Mouse (Mus musculus) hindbrain, embryonic 11.5 days (tissue): Measurements from ENCODE around the gene Dkk1. TPM values are rescaled to one million over a fixed set of nuclear protein-coding genes. Genes with fewer than 3 reads are reported as not detected.

Experiments used
- ATAC-seq: fragments of 200-750 bp; cut with Nextera tagmentation; 2 replicates; pipeline ENCODE4 v1.8.0; 2017; ENCODE audit warnings: mild to moderate bottlenecking, moderate TSS enrichment, moderate library complexity; ENCODE audit not compliant: low FRiP score
- DNase-seq: peaks from one replicate; pipeline ENCODE4 v3.0.0-alpha.2; 2015; ENCODE audit warnings: low spot score
- H3K27ac ChIP-seq: fragments of 300-500 bp; sonication (generic); 2 replicates; pipeline ENCODE4 v1.5.1; 2014; ENCODE audit warnings: mild to moderate bottlenecking, low read depth, low read length
- H3K27me3 ChIP-seq: fragments of 300-500 bp; sonication (generic); 2 replicates; pipeline ENCODE4 v1.6.1; 2014; ENCODE audit warnings: mild to moderate bottlenecking, low read length, moderate library complexity, mixed read lengths; ENCODE audit not compliant: control insufficient read depth, insufficient read depth
- H3K36me3 ChIP-seq: fragments of 300-500 bp; sonication (generic); 2 replicates; pipeline ENCODE4 v1.6.1; 2014; ENCODE audit warnings: mild to moderate bottlenecking, low read length, moderate library complexity, mixed read lengths; ENCODE audit not compliant: control insufficient read depth, insufficient read depth
- H3K4me1 ChIP-seq: fragments of 300-500 bp; sonication (generic); replicated peaks from 2 replicates; pipeline ENCODE4 v1.6.1; 2014; ENCODE audit warnings: low read length, mixed read lengths; ENCODE audit not compliant: control insufficient read depth, insufficient read depth
- H3K4me2 ChIP-seq: fragments of 300-500 bp; sonication (generic); replicated peaks from 2 replicates; pipeline ENCODE4 v1.6.1; 2014; ENCODE audit warnings: mild to moderate bottlenecking, low read depth, low read length
- H3K4me3 ChIP-seq: fragments of 300-500 bp; sonication (generic); 2 replicates; pipeline ENCODE4 v1.5.1; 2014; ENCODE audit warnings: low read depth, low read length
- H3K9ac ChIP-seq: fragments of 300-500 bp; sonication (generic); 2 replicates; pipeline ENCODE4 v1.6.1; 2014; ENCODE audit warnings: low read depth, low read length
- H3K9me3 ChIP-seq: fragments of 300-500 bp; sonication (generic); 2 replicates; pipeline ENCODE4 v1.6.1; 2016; ENCODE audit warnings: low read length; ENCODE audit not compliant: control insufficient read depth
- WGBS: fragments of 180-500 bp; shearing (Covaris S2); extraction: QIAGEN DNeasy Blood & Tissue Kit; methylation state at CpG from one replicate; pipeline ENCODE4 v1.1.7; 2014; 5-methylcytosine and 5-hydroxymethylcytosine counted together
- polyA plus RNA-seq: library from polyadenylated mRNA; unstranded; fragments of >200 nt; fragmentation: Nextera tagmentation; extraction: Ambion mirVana; gene quantifications from 2 replicates; pipeline ENCODE4 v1.2.1, GENCODE M21; 2014

Gene Dkk1
- 3.6 and 3.9 TPM in 2 replicates for polyA plus RNA-seq

DNA sequence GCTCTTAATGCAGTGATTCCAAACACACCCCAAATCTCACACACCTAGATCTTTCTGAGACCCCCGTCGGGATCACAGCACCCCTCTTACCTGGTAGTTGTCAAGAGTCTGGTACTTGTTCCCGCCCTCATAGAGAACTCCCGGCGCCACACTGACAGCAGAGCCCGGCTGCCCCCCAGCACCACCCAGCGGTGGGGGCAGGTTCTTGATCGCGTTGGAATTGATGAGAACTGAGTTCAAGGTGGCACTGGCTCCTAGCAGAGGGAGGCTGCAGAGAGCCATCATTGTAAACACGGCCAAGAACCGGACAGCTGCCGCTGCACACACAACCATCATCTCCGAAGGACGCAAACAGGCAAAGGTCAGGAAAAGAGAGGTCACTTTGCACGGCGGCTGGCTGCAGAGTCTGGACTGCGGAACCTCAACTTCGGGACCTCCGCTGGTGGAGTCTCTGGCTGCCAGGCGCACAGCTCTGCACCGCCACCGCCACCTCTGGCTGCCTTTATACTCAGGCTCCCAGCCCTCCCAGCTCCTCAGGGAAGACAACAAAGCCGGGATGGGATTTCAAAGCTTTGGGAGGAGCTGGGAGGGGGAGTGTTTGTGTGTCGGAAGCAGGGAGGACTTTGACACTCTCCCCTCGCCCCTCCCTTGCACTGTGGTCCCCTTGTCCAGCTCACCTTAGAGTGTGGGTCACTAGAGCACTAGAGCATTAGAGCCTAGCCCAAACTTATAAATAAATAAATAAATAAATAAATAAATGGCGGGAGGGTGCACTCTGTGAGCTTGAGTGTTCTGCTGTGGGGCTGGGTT, at the start of gene Dkk1:
Gene Dkk1, minus strand, starts transcription at position 622 of the 810 bp plus-strand sequence.
- peak within 1 kb of the TSS; percentile 28; the same call in 1 of the 2 replicates for H3K9ac ChIP-seq
- no peaks in the 10 kb centered on the region for H3K36me3 ChIP-seq
- peak within 1 kb of the TSS; percentile 68 for H3K4me2 ChIP-seq
- WGBS: under 1% methylated on average over 26 of the region's 26 CpGs
- peaks cover 37% of the 10 kb centered on the region for H3K27me3 ChIP-seq
- H3K9me3 ChIP-seq: no peaks in the 10 kb centered on the region
- H3K4me1 ChIP-seq: peaks cover 5% of the 10 kb centered on the region
- H3K4me3 ChIP-seq: peak within 1 kb of the TSS; percentile 35
- peak; percentile 78 for DNase-seq
- ATAC-seq: peak; percentile 79
- H3K27ac ChIP-seq: no peak within 1 kb of the TSS

- Histone ChIP-seq H3K4me1 (no peaks in the 10 kb centered on the region), H3K27ac (no peak overlapping the region), H3K36me3 (no peaks in the 10 kb centered on the region), H3K4me3 (no peak overlapping the region), H3K9ac (no peak overlapping the region), H3K9me3 (no peaks in the 10 kb centered on the region), H3K27me3 (no peaks in the 10 kb centered on the region), H3K4me2 (no peak overlapping the region)
- WGBS: 83% methylated on average over 3 of the region's 3 CpGs
- DNase-seq (no peak), ATAC-seq (no peak)
Measured at GRCm38 (mm10) chr19:30586366-30586765, 36.9 kb upstream of the Dkk1 start.

- Histone ChIP-seq H3K4me2 (no peak overlapping the region), H3K27me3 (no peaks in the 10 kb centered on the region), H3K36me3 (no peaks in the 10 kb centered on the region), H3K4me3 (no peak overlapping the region), H3K9me3 (no peaks in the 10 kb centered on the region), H3K27ac (no peak overlapping the region), H3K4me1 (no peaks in the 10 kb centered on the region), H3K9ac (no peak overlapping the region)
- ATAC-seq: no peak
- 57% methylated on average over 6 of the region's 6 CpGs for whole genome bisulfite sequencing
- no peak for DNase-seq
Measured at GRCm38 (mm10) chr19:30564516-30564915, 15.1 kb upstream of the Dkk1 start.

GRCm38 (mm10) chr19:30563876-30564275, 14.4 kb upstream of the Dkk1 start:
- WGBS: 89% methylated on average over 3 of the region's 3 CpGs
- H3K27ac ChIP-seq: no peak overlapping the region
- H3K9ac ChIP-seq: no peak overlapping the region
- no peaks in the 10 kb centered on the region for H3K4me1 ChIP-seq
- H3K4me2 ChIP-seq: no peak overlapping the region
- no peaks in the 10 kb centered on the region for H3K36me3 ChIP-seq
- DNase-seq: no peak
- no peak for ATAC-seq
- no peaks in the 10 kb centered on the region for H3K9me3 ChIP-seq
- no peaks in the 10 kb centered on the region for H3K27me3 ChIP-seq
- H3K4me3 ChIP-seq: no peak overlapping the region

DNA sequence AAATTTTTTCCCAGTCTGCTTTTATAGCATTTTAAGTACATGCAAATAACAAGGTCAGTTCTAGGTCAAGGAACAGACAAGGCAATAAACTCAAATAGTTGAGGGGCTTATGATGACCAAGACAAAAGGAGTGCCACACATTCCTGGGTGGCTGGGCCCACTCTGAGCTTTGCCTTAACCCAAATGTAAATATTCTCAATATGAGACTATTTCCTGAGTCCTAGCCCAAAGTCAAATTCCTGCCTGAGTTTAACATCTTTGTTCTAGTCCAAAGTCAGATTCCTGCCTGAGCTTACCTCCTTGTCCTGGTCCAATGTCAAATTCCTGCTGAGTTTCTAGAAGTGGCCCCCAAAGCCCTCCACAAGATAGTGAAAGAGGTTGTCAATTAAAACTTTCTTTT, 8.6 kb upstream of the Dkk1 start:
- Histone ChIP-seq H3K4me2 (no peak overlapping the region), H3K4me1 (0 out of 2 replicates have a peak, but pooled peaks cover 3% of the 10 kb centered on the region), H3K27me3 (0 out of 2 replicates have a peak, but pooled peaks cover 2% of the 10 kb centered on the region), H3K27ac (no peak overlapping the region), H3K4me3 (no peak overlapping the region), H3K9ac (no peak overlapping the region), H3K36me3 (no peaks in the 10 kb centered on the region), H3K9me3 (no peaks in the 10 kb centered on the region)
- no peak for DNase-seq
- ATAC-seq: no peak

DNA sequence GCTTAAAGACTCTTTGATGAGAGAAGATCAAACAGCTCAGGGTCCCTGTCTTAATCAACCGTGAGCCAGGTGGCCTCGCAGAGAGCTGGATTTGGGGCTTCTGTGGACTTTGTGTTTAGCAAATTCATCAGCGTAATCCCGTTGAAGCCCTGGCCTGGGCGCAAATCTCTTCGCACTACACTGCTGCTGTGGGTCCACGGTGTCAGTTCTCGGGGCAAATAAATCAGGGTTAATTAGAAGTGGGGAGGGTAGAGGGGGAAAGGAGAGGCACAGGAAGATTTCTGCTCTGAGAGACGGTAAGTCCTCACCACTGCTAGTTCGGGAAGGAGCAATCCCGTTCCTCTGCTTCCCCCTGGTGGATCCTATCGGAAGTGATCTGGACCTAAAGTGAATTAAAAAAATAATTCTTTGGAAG, 5.0 kb upstream of the Dkk1 start:
- H3K4me3 ChIP-seq: no peak overlapping the region
- DNase-seq (peak; percentile 87), ATAC-seq (peak; percentile 73)
- H3K4me2 ChIP-seq: peak overlapping the region; percentile 42
- H3K27ac ChIP-seq: no peak overlapping the region
- H3K36me3 ChIP-seq: no peaks in the 10 kb centered on the region
- H3K9me3 ChIP-seq: no peaks in the 10 kb centered on the region
- H3K4me1 ChIP-seq: 0 out of 2 replicates have a peak, but pooled peaks cover 3% of the 10 kb centered on the region
- no peak overlapping the region for H3K9ac ChIP-seq
- 1% methylated on average over 12 of the region's 12 CpGs for WGBS
- peaks cover 10% of the 10 kb centered on the region for H3K27me3 ChIP-seq

- H3K4me1 ChIP-seq: peaks cover 5% of the 10 kb centered on the region; the same call in 1 of the 2 replicates
- H3K4me3 ChIP-seq: no peak overlapping the region
- ATAC-seq (no peak), DNase-seq (peak; percentile 36)
- H3K9ac ChIP-seq: no peak overlapping the region
- H3K27me3 ChIP-seq: peaks cover 16% of the 10 kb centered on the region
- WGBS: 7% methylated on average over 4 of the region's 4 CpGs
- H3K36me3 ChIP-seq: no peaks in the 10 kb centered on the region
- H3K9me3 ChIP-seq: no peaks in the 10 kb centered on the region
- no peak overlapping the region for H3K4me2 ChIP-seq
- H3K27ac ChIP-seq: no peak overlapping the region
Measured at GRCm38 (mm10) chr19:30553740-30554139, 4.3 kb upstream of the Dkk1 start.

DNA sequence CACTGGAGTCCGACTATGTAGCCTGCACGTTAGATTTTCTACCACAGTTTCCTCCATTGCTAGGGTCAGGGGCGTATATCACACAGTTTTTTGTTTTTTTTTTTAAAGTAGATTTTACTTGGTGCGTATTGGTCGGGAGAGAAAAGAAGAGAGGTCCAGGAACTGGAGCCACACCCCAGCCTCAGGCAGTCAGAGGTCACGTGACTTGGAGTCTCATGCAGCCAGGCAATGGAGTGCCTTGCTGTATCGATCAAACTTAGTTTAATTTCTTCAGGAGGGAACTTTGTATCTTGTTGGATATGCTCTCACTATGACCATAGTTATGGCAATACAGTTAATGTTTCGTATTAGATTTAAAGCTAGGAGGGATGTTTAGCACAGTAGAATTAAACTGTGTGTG, 2.8 kb upstream of the Dkk1 start:
- Histone ChIP-seq H3K9ac (no peak overlapping the region), H3K27me3 (peaks cover 29% of the 10 kb centered on the region), H3K4me1 (peaks cover 5% of the 10 kb centered on the region), H3K4me2 (no peak overlapping the region), H3K4me3 (no peak overlapping the region), H3K36me3 (no peaks in the 10 kb centered on the region), H3K9me3 (no peaks in the 10 kb centered on the region), H3K27ac (no peak overlapping the region)
- no peak for DNase-seq
- no peak for ATAC-seq
- WGBS: 63% methylated on average over 8 of the region's 8 CpGs
